Mouse (Mus musculus) testis, adult 2 months (tissue): ENCODE results near the gene Dmbx1. TPM values are rescaled to one million over a fixed set of nuclear protein-coding genes. Genes with fewer than 3 reads are reported as not detected.

Experiments
- H3K27ac ChIP-seq: fragments of 200-500 bp; 2 replicates; pipeline ENCODE4 v1.5.1; 2012; ENCODE audit warnings: low read depth, low read length; ENCODE audit not compliant: control insufficient read depth, insufficient read depth
- H3K27me3 ChIP-seq: fragments of 200-500 bp; 2 replicates; pipeline ENCODE4 v1.6.1; 2012; ENCODE audit warnings: mild to moderate bottlenecking, low read length, moderate library complexity; ENCODE audit not compliant: control insufficient read depth, insufficient read depth
- H3K36me3 ChIP-seq: fragments of 200-500 bp; 2 replicates; pipeline ENCODE4 v1.6.1; 2012; ENCODE audit warnings: mild to moderate bottlenecking, low read length; ENCODE audit not compliant: control insufficient read depth, insufficient read depth
- H3K4me1 ChIP-seq: fragments of 200-500 bp; 2 replicates; pipeline ENCODE4 v1.6.1; 2012; ENCODE audit warnings: low read length; ENCODE audit not compliant: control insufficient read depth, insufficient read depth
- H3K4me3 ChIP-seq: fragments of 200-500 bp; 2 replicates; pipeline ENCODE4 v1.5.1; 2012; ENCODE audit warnings: low read depth, mild to moderate bottlenecking, low read length, moderate library complexity, mixed read lengths; ENCODE audit not compliant: control insufficient read depth
- CTCF ChIP-seq: fragments of 200-500 bp; IDR thresholded peaks from 2 replicates; pipeline ENCODE4 v1.5.1; 2012; ENCODE audit warnings: low read depth, mild to moderate bottlenecking, inconsistent platforms, low read length, moderate library complexity; ENCODE audit not compliant: control insufficient read depth, insufficient read depth, insufficient replicate concordance
- POLR2A ChIP-seq: fragments of 200-500 bp; IDR thresholded peaks from 2 replicates; pipeline ENCODE4 v1.6.1; 2012; ENCODE audit warnings: low read depth, mild to moderate bottlenecking, inconsistent platforms, low read length, moderate library complexity; ENCODE audit not compliant: control insufficient read depth
- polyA plus RNA-seq: library from polyadenylated mRNA; depleted of rRNA; stranded (reverse); fragments of >200 nt; gene quantifications from 2 replicates; pipeline ENCODE4 v1.2.3, GENCODE M21; 2012; rRNA removed

Dmbx1 gene
- 0.08 and 0.25 TPM in 2 replicates for polyA plus RNA-seq

- no peak within 1 kb of the TSS for H3K27ac ChIP-seq
- TF ChIP-seq CTCF (no peak), POLR2A (no peak)
- peaks cover 18% of the 10 kb centered on the region for H3K27me3 ChIP-seq
- peaks cover 35% of the 10 kb centered on the region for H3K4me1 ChIP-seq
- H3K36me3 ChIP-seq, result no peaks in the 10 kb centered on the region
- H3K4me3 ChIP-seq, result peak within 1 kb of the TSS; percentile 44
Measured at GRCm38 (mm10) chr4:115939295-115940102, at the start of gene Dmbx1. Dmbx1 (minus strand) TSS chr4:115939926.

- peaks cover 10% of the 10 kb centered on the region for H3K4me1 ChIP-seq
Measured at GRCm38 (mm10) chr4:115989382-115989781, 49.7 kb upstream of the Dmbx1 start.

GRCm38 (mm10) chr4:115987858-115988530, 48.3 kb upstream of the Dmbx1 start:
- peaks cover 13% of the 10 kb centered on the region for H3K4me1 ChIP-seq
- no peak overlapping the region for H3K4me3 ChIP-seq
- TF ChIP-seq CTCF, result no peak
- TF ChIP-seq POLR2A, result no peak
- no peaks in the 10 kb centered on the region for H3K36me3 ChIP-seq
- H3K27me3 ChIP-seq, result no peaks in the 10 kb centered on the region
- H3K27ac ChIP-seq, result no peak overlapping the region

More at GRCm38 (mm10) chr4:115989382-115989781, 49.7 kb upstream of the Dmbx1 start:
- Histone ChIP-seq H3K4me3 (no peak overlapping the region), H3K27me3 (no peaks in the 10 kb centered on the region), H3K27ac (no peak overlapping the region), H3K36me3 (no peaks in the 10 kb centered on the region)
- TF ChIP-seq CTCF (no peak), POLR2A (no peak)

- H3K27me3 ChIP-seq, result no peaks in the 10 kb centered on the region
Measured at GRCm38 (mm10) chr4:115987436-115987835, 47.7 kb upstream of the Dmbx1 start.

GRCm38 (mm10) chr4:115984967-115985366, 45.2 kb upstream of the Dmbx1 start:
- no peak overlapping the region for H3K27ac ChIP-seq
- H3K27me3 ChIP-seq, result no peaks in the 10 kb centered on the region
- no peak for TF ChIP-seq CTCF
- no peak for TF ChIP-seq POLR2A
- no peaks in the 10 kb centered on the region for H3K36me3 ChIP-seq
- peaks cover 13% of the 10 kb centered on the region for H3K4me1 ChIP-seq
- H3K4me3 ChIP-seq, result no peak overlapping the region; the same call in 1 of the 2 replicates

More at GRCm38 (mm10) chr4:115987436-115987835, 47.7 kb upstream of the Dmbx1 start:
- H3K4me3 ChIP-seq, result no peak overlapping the region
- H3K4me1 ChIP-seq, result peaks cover 13% of the 10 kb centered on the region
- no peak for TF ChIP-seq POLR2A
- no peak for TF ChIP-seq CTCF
- H3K27ac ChIP-seq, result no peak overlapping the region
- H3K36me3 ChIP-seq, result no peaks in the 10 kb centered on the region

GRCm38 (mm10) chr4:115984111-115984510, 44.4 kb upstream of the Dmbx1 start:
- Histone ChIP-seq H3K27me3 (no peaks in the 10 kb centered on the region), H3K27ac (no peak overlapping the region), H3K4me3 (peak overlapping the region; percentile 53), H3K36me3 (no peaks in the 10 kb centered on the region), H3K4me1 (peaks cover 13% of the 10 kb centered on the region)
- TF ChIP-seq POLR2A (no peak), CTCF (peak; percentile 67; the same call in 1 of the 2 replicates)

- H3K4me3 ChIP-seq, result no peak overlapping the region
- peak; percentile 88; the same call in 1 of the 2 replicates for TF ChIP-seq CTCF
- no peak for TF ChIP-seq POLR2A
- H3K27me3 ChIP-seq, result no peaks in the 10 kb centered on the region
- H3K4me1 ChIP-seq, result peaks cover 13% of the 10 kb centered on the region
- no peaks in the 10 kb centered on the region for H3K36me3 ChIP-seq
- H3K27ac ChIP-seq, result no peak overlapping the region
Measured at GRCm38 (mm10) chr4:115980676-115981075, 41.0 kb upstream of the Dmbx1 start.
